Mouse (Mus musculus): ENCODE measurements around the gene Lrfn4. TPM values are rescaled to one million over a fixed set of nuclear protein-coding genes. Genes with fewer than 3 reads are reported as not detected.

The Lrfn4 gene
- total and polyA plus RNA-seq, 2 experiments from 2014 or later: 17.1 to 164 TPM

DNA sequence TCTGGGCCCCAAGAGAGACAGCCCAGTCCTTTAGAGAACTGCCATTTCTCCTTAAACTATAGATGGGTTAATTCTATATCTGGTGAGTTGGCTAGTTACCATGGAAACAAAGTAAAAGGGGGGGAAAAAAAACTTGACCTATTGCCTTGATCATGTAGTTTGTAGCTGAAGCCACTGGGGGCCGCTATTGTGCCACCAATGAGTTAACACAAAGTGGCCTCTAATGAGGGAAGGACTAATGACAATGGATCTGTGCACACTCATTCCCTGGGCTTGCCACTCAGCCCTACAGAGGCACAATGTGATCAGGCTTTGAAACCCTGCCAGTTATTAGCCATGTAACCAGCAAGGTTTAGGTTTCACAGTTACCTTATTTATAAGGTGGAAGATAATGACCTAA, 13.4 kb upstream of the Lrfn4 start:
- peaks cover under 1% of the 10 kb centered on the region; the same call in 1 of the 2 replicates for H3K36me3 ChIP-seq (ENCODE audit: insufficient read depth, low read length)
- H3K27me3 ChIP-seq (ENCODE audit: insufficient read depth, low read length): no peaks in the 10 kb centered on the region
- 0 out of 2 replicates have a peak overlapping the region, but pooled peaks have one; percentile 24 for H3K9ac ChIP-seq (replicated peaks; ENCODE audit: low read length, poor library complexity, severe bottlenecking)
- peaks cover 5% of the 10 kb centered on the region; the same call in 1 of the 2 replicates for H3K4me1 ChIP-seq (ENCODE audit: insufficient read depth, low read length)
- H3K27ac ChIP-seq (ENCODE audit: low read depth, low read length): peak overlapping the region; percentile 52; the same call in 1 of the 2 replicates
- H3K4me2 ChIP-seq (ENCODE audit: low read depth, low read length, poor library complexity, severe bottlenecking): no peak overlapping the region
- H3K9me3 ChIP-seq (ENCODE audit: low read length): no peaks in the 10 kb centered on the region
- peak; percentile 95 for TF ChIP-seq CTCF (IDR thresholded peaks at IDR 0.05)
- DNase-seq (ENCODE audit: low spot score) (peak; percentile 90), ATAC-seq (ENCODE audit: low FRiP score) (peak; percentile 55; the same call in 1 of the 2 replicates)
- 3% methylated on average over 1 of the region's 1 CpGs for WGBS
- no peak overlapping the region for H3K4me3 ChIP-seq (ENCODE audit: low read depth, low read length)

DNA sequence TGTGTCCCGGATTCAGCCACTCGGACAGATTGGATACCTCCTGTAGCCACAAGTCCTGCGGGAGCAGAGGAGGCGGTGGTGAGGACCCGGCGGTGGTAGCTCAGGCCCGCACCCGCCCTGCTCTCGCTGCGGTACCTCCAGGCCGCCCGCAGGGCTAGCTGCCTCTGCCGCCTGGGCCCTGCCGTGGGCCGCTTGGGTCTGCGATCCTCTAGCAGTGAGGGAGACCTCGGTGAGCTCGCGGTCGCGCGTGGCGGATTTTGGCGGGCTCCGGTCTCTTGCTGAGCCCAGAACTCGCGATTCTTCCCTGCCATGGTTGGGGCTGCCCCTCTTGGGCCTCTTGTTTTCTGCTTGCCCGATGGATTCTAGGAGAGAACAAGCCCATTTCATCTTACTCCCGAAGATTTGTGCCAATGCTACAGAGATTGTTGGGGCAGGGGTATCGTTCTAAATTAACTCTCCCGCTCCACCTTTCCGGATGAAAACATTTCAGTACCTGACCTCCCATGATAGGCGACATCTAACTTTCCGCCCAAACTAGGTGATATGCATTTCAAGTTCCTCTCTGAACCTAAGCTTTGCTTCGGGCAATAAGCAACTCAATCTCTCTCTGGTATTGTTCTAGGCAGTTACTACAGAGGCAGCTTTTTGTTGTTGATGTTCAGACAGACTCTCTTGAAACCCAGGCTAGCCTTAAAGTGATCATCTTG, 10.5 kb upstream of the Lrfn4 start:
- H3K36me3 ChIP-seq (ENCODE audit: insufficient read depth, low read length): peaks cover 25% of the 10 kb centered on the region
- peaks cover 5% of the 10 kb centered on the region; the same call in 1 of the 2 replicates for H3K4me1 ChIP-seq (ENCODE audit: insufficient read depth, low read length)
- DNase-seq (ENCODE audit: low spot score) (no peak), ATAC-seq (ENCODE audit: low FRiP score) (peak; percentile 48)
- no peaks in the 10 kb centered on the region for H3K9me3 ChIP-seq (ENCODE audit: low read length)
- peak overlapping the region; percentile 89; the same call in 1 of the 2 replicates for H3K27ac ChIP-seq (ENCODE audit: low read depth, low read length)
- peak overlapping the region; percentile 86 for H3K4me3 ChIP-seq (ENCODE audit: low read depth, low read length)
- 2% methylated on average over 35 of the region's 35 CpGs for WGBS
- no peaks in the 10 kb centered on the region for H3K27me3 ChIP-seq (ENCODE audit: insufficient read depth, low read length)
- H3K4me2 ChIP-seq (ENCODE audit: low read depth, low read length, poor library complexity, severe bottlenecking): peak overlapping the region; percentile 84
- peak overlapping the region; percentile 78 for H3K9ac ChIP-seq (replicated peaks; ENCODE audit: low read length, poor library complexity, severe bottlenecking)
- TF ChIP-seq CTCF (IDR thresholded peaks at IDR 0.05): no peak

- peak; percentile 92 for DNase-seq (ENCODE audit: low spot score)
- Histone ChIP-seq H3K9me3 (ENCODE audit: low read length) (no peaks in the 10 kb centered on the region), H3K36me3 (ENCODE audit: insufficient read depth, low read length) (peaks cover 25% of the 10 kb centered on the region), H3K27me3 (ENCODE audit: insufficient read depth, low read length) (no peaks in the 10 kb centered on the region), H3K27ac (ENCODE audit: low read depth, low read length) (peak within 1 kb of the TSS; percentile 89), H3K4me3 (ENCODE audit: low read depth, low read length) (peak within 1 kb of the TSS; percentile 86), H3K4me1 (ENCODE audit: insufficient read depth, low read length) (peaks cover 5% of the 10 kb centered on the region; the same call in 1 of the 2 replicates), H3K4me2 (ENCODE audit: low read depth, low read length, poor library complexity, severe bottlenecking) (peak within 1 kb of the TSS; percentile 84), H3K9ac (replicated peaks; ENCODE audit: low read length, poor library complexity, severe bottlenecking) (peak within 1 kb of the TSS; percentile 78)
- WGBS: under 1% methylated on average over 63 of the region's 64 CpGs
- no peak for TF ChIP-seq CTCF (IDR thresholded peaks at IDR 0.05)
- ATAC-seq (ENCODE audit: low FRiP score): peak; percentile 87
Measured at GRCm38 (mm10) chr19:4625179-4625828, 9.8 kb upstream of the Lrfn4 start, which contains the start of gene Rce1. TSS of gene Rce1 (minus strand) at chr19:4625641.

DNA sequence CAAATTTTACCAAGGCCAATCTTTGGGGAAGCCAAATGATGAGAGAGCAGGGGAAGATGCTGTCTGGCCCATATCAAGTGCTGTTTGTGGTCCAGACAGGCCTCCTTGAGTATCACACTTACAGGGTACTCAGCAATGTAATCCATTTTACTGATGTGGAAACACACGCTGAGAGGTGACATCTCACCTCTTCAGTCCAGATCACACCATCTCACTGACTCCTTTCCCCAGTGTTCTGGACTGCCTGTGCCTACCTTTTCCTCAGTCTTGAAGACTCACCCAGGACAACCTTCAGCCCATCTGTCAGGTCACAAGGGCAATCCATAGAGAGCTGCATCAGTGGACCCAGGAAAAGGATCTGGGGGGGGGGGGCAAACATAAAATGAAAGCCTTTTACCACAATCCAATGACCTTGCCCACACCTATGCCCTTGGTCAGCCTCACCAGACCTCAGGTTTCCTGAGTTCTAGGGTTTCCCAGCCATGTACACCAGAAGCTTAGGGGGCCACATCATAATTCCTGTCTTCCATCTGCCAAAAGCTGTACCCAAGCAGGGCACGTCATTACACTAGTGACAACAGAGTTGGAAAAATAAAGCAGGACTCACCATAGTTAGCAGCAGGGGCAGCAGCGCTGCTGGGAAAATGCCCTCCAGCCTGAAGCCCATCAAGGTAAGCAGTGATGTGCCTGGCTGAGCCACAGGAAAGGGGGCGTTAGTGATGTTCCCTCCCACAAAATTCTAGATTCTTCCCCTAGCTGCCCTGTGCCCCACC, 9.1 kb upstream of the Lrfn4 start:
- WGBS: 32% methylated on average over 4 of the region's 4 CpGs
- Histone ChIP-seq H3K4me3 (ENCODE audit: low read depth, low read length) (peak overlapping the region; percentile 86), H3K27me3 (ENCODE audit: insufficient read depth, low read length) (no peaks in the 10 kb centered on the region), H3K4me1 (ENCODE audit: insufficient read depth, low read length) (peaks cover 5% of the 10 kb centered on the region; the same call in 1 of the 2 replicates), H3K9ac (replicated peaks; ENCODE audit: low read length, poor library complexity, severe bottlenecking) (peak overlapping the region; percentile 78), H3K9me3 (ENCODE audit: low read length) (no peaks in the 10 kb centered on the region), H3K4me2 (ENCODE audit: low read depth, low read length, poor library complexity, severe bottlenecking) (peak overlapping the region; percentile 84), H3K36me3 (ENCODE audit: insufficient read depth, low read length) (peaks cover 25% of the 10 kb centered on the region), H3K27ac (ENCODE audit: low read depth, low read length) (peak overlapping the region; percentile 89)
- DNase-seq (ENCODE audit: low spot score) (no peak), ATAC-seq (ENCODE audit: low FRiP score) (peak; percentile 2; the same call in 1 of the 2 replicates)
- no peak for TF ChIP-seq CTCF (IDR thresholded peaks at IDR 0.05)

DNA sequence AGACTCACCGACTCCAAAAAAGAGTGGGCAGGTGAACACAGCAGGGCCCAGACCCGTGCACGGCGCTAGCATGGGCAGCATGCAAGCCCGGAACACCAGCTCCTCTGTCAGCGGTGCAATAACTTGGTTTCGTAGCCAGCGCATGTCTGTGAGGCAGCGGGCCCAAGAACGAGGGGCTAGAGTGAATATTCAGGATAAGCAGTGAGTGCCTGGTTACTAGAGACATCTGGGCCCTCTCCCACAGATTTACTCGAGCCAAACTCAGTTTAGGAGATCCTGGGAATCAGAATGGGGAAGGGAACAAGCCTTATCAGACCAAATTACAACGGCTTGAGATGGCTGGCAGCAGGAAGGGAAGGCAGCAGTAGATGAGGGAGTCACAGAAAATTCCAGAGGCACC, 8.5 kb upstream of the Lrfn4 start:
- TF ChIP-seq CTCF (IDR thresholded peaks at IDR 0.05): no peak
- H3K4me1 ChIP-seq (ENCODE audit: insufficient read depth, low read length): peaks cover 5% of the 10 kb centered on the region; the same call in 1 of the 2 replicates
- ATAC-seq (ENCODE audit: low FRiP score) (no peak), DNase-seq (ENCODE audit: low spot score) (no peak)
- H3K9ac ChIP-seq (replicated peaks; ENCODE audit: low read length, poor library complexity, severe bottlenecking): no peak overlapping the region
- peaks cover 25% of the 10 kb centered on the region for H3K36me3 ChIP-seq (ENCODE audit: insufficient read depth, low read length)
- peak overlapping the region; percentile 84; the same call in 1 of the 2 replicates for H3K4me2 ChIP-seq (ENCODE audit: low read depth, low read length, poor library complexity, severe bottlenecking)
- H3K9me3 ChIP-seq (ENCODE audit: low read length): no peaks in the 10 kb centered on the region
- no peak overlapping the region for H3K4me3 ChIP-seq (ENCODE audit: low read depth, low read length)
- H3K27ac ChIP-seq (ENCODE audit: low read depth, low read length): no peak overlapping the region
- H3K27me3 ChIP-seq (ENCODE audit: insufficient read depth, low read length): no peaks in the 10 kb centered on the region
- WGBS: 94% methylated on average over 12 of the region's 12 CpGs

Measured in midbrain, postnatal 0 days (tissue).